Mouse (Mus musculus): Measurements from ENCODE around the gene A630095N17Rik. TPM values are rescaled to one million over a fixed set of nuclear protein-coding genes. Genes with fewer than 3 reads are reported as not detected.

The A630095N17Rik gene
- polyA plus RNA-seq, 1 experiment from 2014 or later = not detected

- no peaks in the 10 kb centered on the region for H3K27me3 ChIP-seq (ENCODE audit: control insufficient read depth, insufficient read depth, low read depth, low read length)
- no peak for ATAC-seq
- 81% methylated on average over 4 of the region's 4 CpGs for WGBS
- no peaks in the 10 kb centered on the region; the same call in 1 of the 2 replicates for H3K4me1 ChIP-seq (ENCODE audit: control insufficient read depth, insufficient read depth, low read length)
- H3K4me3 ChIP-seq (ENCODE audit: low read depth, low read length) = no peak overlapping the region
- no peak overlapping the region for H3K9ac ChIP-seq (ENCODE audit: low read depth, low read length)
- H3K4me2 ChIP-seq (ENCODE audit: low read length) = no peak overlapping the region
- H3K9me3 ChIP-seq (replicated peaks; ENCODE audit: control insufficient read depth, low read length, poor library complexity, severe bottlenecking) = no peaks in the 10 kb centered on the region
- no peaks in the 10 kb centered on the region for H3K36me3 ChIP-seq (ENCODE audit: control insufficient read depth, insufficient read depth, low read length)
- H3K27ac ChIP-seq (ENCODE audit: low read length) = no peak overlapping the region
Observed at GRCm38 (mm10) chr1:75231224-75231623, 678 bp downstream of the A630095N17Rik start.

GRCm38 (mm10) chr1:75230335-75230994, 1.4 kb downstream of the A630095N17Rik start:
- no peak overlapping the region for H3K27ac ChIP-seq (ENCODE audit: low read length)
- H3K9me3 ChIP-seq (replicated peaks; ENCODE audit: control insufficient read depth, low read length, poor library complexity, severe bottlenecking) = no peaks in the 10 kb centered on the region
- 76% methylated on average over 7 of the region's 7 CpGs for WGBS
- H3K4me1 ChIP-seq (ENCODE audit: control insufficient read depth, insufficient read depth, low read length) = no peaks in the 10 kb centered on the region; the same call in 1 of the 2 replicates
- no peaks in the 10 kb centered on the region for H3K27me3 ChIP-seq (ENCODE audit: control insufficient read depth, insufficient read depth, low read depth, low read length)
- no peaks in the 10 kb centered on the region for H3K36me3 ChIP-seq (ENCODE audit: control insufficient read depth, insufficient read depth, low read length)
- H3K4me3 ChIP-seq (ENCODE audit: low read depth, low read length) = no peak overlapping the region
- no peak overlapping the region for H3K4me2 ChIP-seq (ENCODE audit: low read length)
- ATAC-seq = no peak
- H3K9ac ChIP-seq (ENCODE audit: low read depth, low read length) = no peak overlapping the region

- no peak overlapping the region for H3K9ac ChIP-seq (ENCODE audit: low read depth, low read length)
- no peak overlapping the region for H3K4me2 ChIP-seq (ENCODE audit: low read length)
- no peak overlapping the region for H3K27ac ChIP-seq (ENCODE audit: low read length)
- no peak overlapping the region for H3K4me3 ChIP-seq (ENCODE audit: low read depth, low read length)
- 78% methylated on average over 4 of the region's 4 CpGs for WGBS
- ATAC-seq = no peak
- no peaks in the 10 kb centered on the region for H3K9me3 ChIP-seq (replicated peaks; ENCODE audit: control insufficient read depth, low read length, poor library complexity, severe bottlenecking)
- H3K27me3 ChIP-seq (ENCODE audit: control insufficient read depth, insufficient read depth, low read depth, low read length) = no peaks in the 10 kb centered on the region
- no peaks in the 10 kb centered on the region for H3K36me3 ChIP-seq (ENCODE audit: control insufficient read depth, insufficient read depth, low read length)
- no peaks in the 10 kb centered on the region for H3K4me1 ChIP-seq (ENCODE audit: control insufficient read depth, insufficient read depth, low read length)
Observed at GRCm38 (mm10) chr1:75229158-75229557, 2.7 kb downstream of the A630095N17Rik start.

- Histone ChIP-seq H3K27me3 (ENCODE audit: control insufficient read depth, insufficient read depth, low read depth, low read length) (no peaks in the 10 kb centered on the region), H3K36me3 (ENCODE audit: control insufficient read depth, insufficient read depth, low read length) (no peaks in the 10 kb centered on the region), H3K9me3 (replicated peaks; ENCODE audit: control insufficient read depth, low read length, poor library complexity, severe bottlenecking) (no peaks in the 10 kb centered on the region), H3K4me3 (ENCODE audit: low read depth, low read length) (no peak overlapping the region), H3K9ac (ENCODE audit: low read depth, low read length) (no peak overlapping the region), H3K27ac (ENCODE audit: low read length) (no peak overlapping the region), H3K4me2 (ENCODE audit: low read length) (no peak overlapping the region), H3K4me1 (ENCODE audit: control insufficient read depth, insufficient read depth, low read length) (no peaks in the 10 kb centered on the region)
- no peak for ATAC-seq
- WGBS = 65% methylated on average over 1 of the region's 1 CpGs
Observed at GRCm38 (mm10) chr1:75227653-75228052, 4.2 kb downstream of the A630095N17Rik start.

GRCm38 (mm10) chr1:75226138-75226537, 5.8 kb downstream of the A630095N17Rik start:
- no peak overlapping the region for H3K9ac ChIP-seq (ENCODE audit: low read depth, low read length)
- no peaks in the 10 kb centered on the region for H3K9me3 ChIP-seq (replicated peaks; ENCODE audit: control insufficient read depth, low read length, poor library complexity, severe bottlenecking)
- no peak overlapping the region for H3K4me3 ChIP-seq (ENCODE audit: low read depth, low read length)
- peaks cover 10% of the 10 kb centered on the region for H3K27me3 ChIP-seq (ENCODE audit: control insufficient read depth, insufficient read depth, low read depth, low read length)
- H3K4me2 ChIP-seq (ENCODE audit: low read length) = no peak overlapping the region
- H3K4me1 ChIP-seq (ENCODE audit: control insufficient read depth, insufficient read depth, low read length) = no peaks in the 10 kb centered on the region
- WGBS = 78% methylated on average over 2 of the region's 2 CpGs
- H3K36me3 ChIP-seq (ENCODE audit: control insufficient read depth, insufficient read depth, low read length) = no peaks in the 10 kb centered on the region
- no peak overlapping the region for H3K27ac ChIP-seq (ENCODE audit: low read length)
- no peak for ATAC-seq

- ATAC-seq = no peak
- no peaks in the 10 kb centered on the region for H3K36me3 ChIP-seq (ENCODE audit: control insufficient read depth, insufficient read depth, low read length)
- no peak overlapping the region for H3K4me2 ChIP-seq (ENCODE audit: low read length)
- no peak overlapping the region for H3K9ac ChIP-seq (ENCODE audit: low read depth, low read length)
- peaks cover 16% of the 10 kb centered on the region for H3K27me3 ChIP-seq (ENCODE audit: control insufficient read depth, insufficient read depth, low read depth, low read length)
- no peaks in the 10 kb centered on the region for H3K9me3 ChIP-seq (replicated peaks; ENCODE audit: control insufficient read depth, low read length, poor library complexity, severe bottlenecking)
- H3K4me3 ChIP-seq (ENCODE audit: low read depth, low read length) = no peak overlapping the region
- H3K4me1 ChIP-seq (ENCODE audit: control insufficient read depth, insufficient read depth, low read length) = no peaks in the 10 kb centered on the region
- WGBS = 60% methylated on average over 3 of the region's 3 CpGs
- no peak overlapping the region for H3K27ac ChIP-seq (ENCODE audit: low read length)
Observed at GRCm38 (mm10) chr1:75225473-75225872, 6.4 kb downstream of the A630095N17Rik start.

GRCm38 (mm10) chr1:75223532-75223931, 8.4 kb downstream of the A630095N17Rik start:
- no peaks in the 10 kb centered on the region for H3K36me3 ChIP-seq (ENCODE audit: control insufficient read depth, insufficient read depth, low read length)
- H3K4me2 ChIP-seq (ENCODE audit: low read length) = no peak overlapping the region
- no peak overlapping the region for H3K27ac ChIP-seq (ENCODE audit: low read length)
- H3K27me3 ChIP-seq (ENCODE audit: control insufficient read depth, insufficient read depth, low read depth, low read length) = peaks cover 27% of the 10 kb centered on the region
- no peak for ATAC-seq
- 70% methylated on average over 6 of the region's 6 CpGs for WGBS
- H3K4me1 ChIP-seq (ENCODE audit: control insufficient read depth, insufficient read depth, low read length) = peaks cover 8% of the 10 kb centered on the region; the same call in 1 of the 2 replicates
- no peaks in the 10 kb centered on the region for H3K9me3 ChIP-seq (replicated peaks; ENCODE audit: control insufficient read depth, low read length, poor library complexity, severe bottlenecking)
- no peak overlapping the region for H3K9ac ChIP-seq (ENCODE audit: low read depth, low read length)
- no peak overlapping the region for H3K4me3 ChIP-seq (ENCODE audit: low read depth, low read length)

- Histone ChIP-seq H3K4me1 (ENCODE audit: control insufficient read depth, insufficient read depth, low read length) (peaks cover 12% of the 10 kb centered on the region; the same call in 1 of the 2 replicates), H3K4me2 (ENCODE audit: low read length) (no peak overlapping the region), H3K36me3 (ENCODE audit: control insufficient read depth, insufficient read depth, low read length) (no peaks in the 10 kb centered on the region), H3K27ac (ENCODE audit: low read length) (no peak overlapping the region), H3K9ac (ENCODE audit: low read depth, low read length) (no peak overlapping the region), H3K9me3 (replicated peaks; ENCODE audit: control insufficient read depth, low read length, poor library complexity, severe bottlenecking) (no peaks in the 10 kb centered on the region), H3K4me3 (ENCODE audit: low read depth, low read length) (no peak overlapping the region), H3K27me3 (ENCODE audit: control insufficient read depth, insufficient read depth, low read depth, low read length) (peaks cover 32% of the 10 kb centered on the region)
- WGBS = 85% methylated on average over 6 of the region's 6 CpGs
- no peak for ATAC-seq
Observed at GRCm38 (mm10) chr1:75222926-75223325, 9.0 kb downstream of the A630095N17Rik start.

GRCm38 (mm10) chr1:75221538-75221937, 10.4 kb downstream of the A630095N17Rik start:
- Histone ChIP-seq H3K4me1 (ENCODE audit: control insufficient read depth, insufficient read depth, low read length) (peaks cover 12% of the 10 kb centered on the region; the same call in 1 of the 2 replicates), H3K9ac (ENCODE audit: low read depth, low read length) (no peak overlapping the region), H3K27ac (ENCODE audit: low read length) (no peak overlapping the region), H3K4me2 (ENCODE audit: low read length) (no peak overlapping the region), H3K9me3 (replicated peaks; ENCODE audit: control insufficient read depth, low read length, poor library complexity, severe bottlenecking) (no peaks in the 10 kb centered on the region), H3K36me3 (ENCODE audit: control insufficient read depth, insufficient read depth, low read length) (no peaks in the 10 kb centered on the region), H3K4me3 (ENCODE audit: low read depth, low read length) (no peak overlapping the region), H3K27me3 (ENCODE audit: control insufficient read depth, insufficient read depth, low read depth, low read length) (peaks cover 40% of the 10 kb centered on the region)
- ATAC-seq = no peak
- WGBS = 75% methylated on average over 3 of the region's 3 CpGs
